Mouse (Mus musculus) large intestine, adult 2 months (tissue): Measurements from ENCODE around the gene Tmem108. TPM values are rescaled to one million over a fixed set of nuclear protein-coding genes. Genes with fewer than 3 reads are reported as not detected.

ENCODE experiments used
- DNase-seq: peaks from one replicate; pipeline ENCODE4 v3.0.0-alpha.2; 2012; ENCODE audit warnings: low read depth, low spot score
- WGBS: fragments of 180-500 bp; shearing (Covaris S2); methylation state at CpG from one replicate; pipeline ENCODE4 v1.1.7; 2018; 5-methylcytosine and 5-hydroxymethylcytosine counted together
- polyA plus RNA-seq: library from polyadenylated mRNA; depleted of rRNA; stranded (reverse); fragments of >200 nt; gene quantifications from 2 replicates; pipeline ENCODE4 v1.2.3, GENCODE M21; 2012

Gene Tmem108
- polyA plus RNA-seq, 1 experiment, result 0.74 TPM

DNA sequence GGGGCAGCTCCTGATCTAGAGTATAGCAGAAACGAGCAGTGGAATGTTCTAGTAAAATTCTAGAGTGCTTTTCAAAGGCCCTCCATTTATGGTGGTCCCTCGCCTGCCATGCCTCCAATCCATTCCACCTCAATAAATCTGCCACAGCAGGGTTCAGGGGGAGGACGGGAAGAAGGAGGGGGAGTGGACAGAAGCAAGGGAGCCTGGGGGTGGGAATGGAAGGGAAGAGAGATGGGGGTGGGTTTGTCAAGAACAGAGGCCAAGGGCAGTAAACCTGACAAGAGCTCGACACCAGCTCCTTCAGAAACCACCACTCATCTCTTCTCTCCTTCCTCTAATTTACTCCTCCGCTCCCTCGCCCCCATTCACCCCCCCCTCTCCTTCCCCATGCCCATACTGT lies 238.6 kb downstream of the Tmem108 start:
- no peak for DNase-seq
- 38% methylated on average over 6 of the region's 6 CpGs for WGBS

DNA sequence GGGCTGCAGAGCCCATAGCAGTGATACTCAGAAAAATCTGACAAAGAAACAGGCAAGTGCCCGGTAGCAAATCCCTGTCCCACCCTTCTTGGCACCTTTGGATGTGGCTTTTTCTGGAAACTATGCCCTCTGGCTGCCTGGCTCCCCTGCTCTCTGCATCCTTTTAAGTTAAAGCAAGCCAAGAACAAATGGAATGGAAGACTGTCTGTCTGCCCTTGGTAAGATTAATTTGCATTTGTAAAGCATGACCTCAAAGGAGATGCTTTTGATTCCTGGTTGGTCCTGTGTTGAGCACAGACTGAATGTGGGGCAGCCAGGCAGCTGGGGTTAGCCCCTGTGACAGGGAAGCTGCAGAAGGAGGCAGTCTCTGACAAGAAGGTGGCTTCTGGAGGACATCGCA lies 247.8 kb downstream of the Tmem108 start:
- no peak for DNase-seq
- WGBS, result 73% methylated on average over 2 of the region's 2 CpGs

DNA sequence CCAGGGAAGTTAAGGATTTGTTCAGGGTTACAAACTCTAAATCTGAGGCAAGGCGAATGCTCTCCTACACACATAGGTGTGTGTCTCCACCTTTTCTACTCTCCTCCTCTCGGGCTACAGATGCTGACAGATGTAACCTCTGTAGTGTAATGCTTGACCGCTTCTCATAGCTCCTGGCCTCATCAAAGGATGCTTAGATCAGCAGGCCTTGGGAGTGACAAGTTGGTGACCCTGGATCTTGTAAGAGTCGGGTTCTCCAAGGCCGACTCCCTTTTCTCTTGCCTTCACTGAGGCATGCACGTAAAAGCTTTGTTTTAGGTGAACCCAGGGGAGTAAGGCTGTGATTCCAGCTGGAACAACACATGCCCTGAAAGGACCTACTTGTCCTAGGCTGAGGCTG lies 249.4 kb downstream of the Tmem108 start:
- WGBS, result 77% methylated on average over 6 of the region's 6 CpGs
- no peak for DNase-seq

DNA sequence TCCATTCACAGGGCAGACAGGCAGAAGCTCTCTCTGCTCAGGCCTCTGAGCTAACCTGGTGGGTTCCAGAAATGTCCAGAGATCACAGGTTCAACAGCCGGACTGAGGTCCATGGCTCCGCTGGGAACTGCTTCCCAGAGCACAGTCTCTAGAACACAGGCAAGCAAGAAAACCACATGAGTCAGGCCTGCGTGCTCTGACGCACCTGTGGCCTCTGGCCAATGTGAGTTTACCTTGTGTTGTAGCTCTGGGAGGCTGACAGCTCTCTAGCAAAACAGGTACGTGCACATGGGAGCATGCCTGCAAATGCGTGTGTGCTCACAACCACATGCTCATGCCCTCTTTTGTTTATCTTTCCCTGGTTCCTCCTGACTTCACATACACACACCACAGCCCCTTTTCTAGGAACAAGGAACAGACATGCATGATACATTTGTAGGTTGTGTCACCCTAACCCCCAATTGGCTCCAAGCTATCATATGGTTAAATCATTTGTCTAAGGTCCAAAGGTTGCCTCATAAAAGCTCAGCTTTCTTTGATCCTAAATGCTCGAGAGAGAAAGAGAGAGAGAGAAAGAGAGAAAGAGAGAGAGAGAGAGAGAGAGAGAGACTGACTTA lies 254.6 kb downstream of the Tmem108 start:
- 31% methylated on average over 7 of the region's 7 CpGs for WGBS
- peak; percentile 44 for DNase-seq

DNA sequence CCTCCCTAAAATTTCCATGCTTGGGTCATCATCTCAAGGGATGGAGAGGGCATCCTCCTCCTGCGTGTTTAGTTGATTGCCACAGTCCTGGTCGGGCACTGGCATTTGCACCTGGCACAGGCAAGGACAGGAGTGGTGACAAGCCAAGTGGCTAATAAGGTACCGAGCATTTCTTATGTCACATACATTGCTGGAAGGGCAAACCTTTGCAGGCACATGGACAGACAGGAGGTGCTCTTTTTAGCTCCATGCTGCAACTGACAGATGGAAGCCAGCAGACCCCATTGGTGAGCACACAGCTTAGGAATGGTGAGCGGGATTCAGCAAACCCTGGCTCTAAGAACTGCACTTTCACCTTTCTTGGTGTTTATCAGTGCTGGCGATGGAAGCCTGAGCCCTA lies 256.6 kb downstream of the Tmem108 start:
- 57% methylated on average over 5 of the region's 5 CpGs for WGBS
- DNase-seq, result no peak

DNA sequence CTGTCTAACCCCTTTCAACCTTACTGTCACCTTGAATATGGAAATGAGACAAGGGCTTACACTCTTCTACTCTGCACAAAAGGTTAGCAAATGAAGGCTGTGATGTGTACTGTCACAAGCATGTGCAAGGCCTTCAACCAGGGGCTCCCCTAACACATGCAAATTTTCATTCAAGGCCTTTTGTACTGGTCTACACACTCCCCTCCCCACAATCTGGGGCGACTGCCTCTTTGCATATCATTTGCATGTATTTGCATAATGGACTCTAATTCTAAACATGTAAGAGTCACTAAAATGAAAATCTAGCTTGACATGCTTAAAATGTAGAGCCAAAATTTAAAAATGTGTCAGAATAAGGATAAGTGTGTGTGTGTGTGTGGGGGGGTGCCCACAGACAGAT lies 257.0 kb downstream of the Tmem108 start:
- WGBS, result 96% methylated on average over 1 of the region's 1 CpGs
- no peak for DNase-seq

DNA sequence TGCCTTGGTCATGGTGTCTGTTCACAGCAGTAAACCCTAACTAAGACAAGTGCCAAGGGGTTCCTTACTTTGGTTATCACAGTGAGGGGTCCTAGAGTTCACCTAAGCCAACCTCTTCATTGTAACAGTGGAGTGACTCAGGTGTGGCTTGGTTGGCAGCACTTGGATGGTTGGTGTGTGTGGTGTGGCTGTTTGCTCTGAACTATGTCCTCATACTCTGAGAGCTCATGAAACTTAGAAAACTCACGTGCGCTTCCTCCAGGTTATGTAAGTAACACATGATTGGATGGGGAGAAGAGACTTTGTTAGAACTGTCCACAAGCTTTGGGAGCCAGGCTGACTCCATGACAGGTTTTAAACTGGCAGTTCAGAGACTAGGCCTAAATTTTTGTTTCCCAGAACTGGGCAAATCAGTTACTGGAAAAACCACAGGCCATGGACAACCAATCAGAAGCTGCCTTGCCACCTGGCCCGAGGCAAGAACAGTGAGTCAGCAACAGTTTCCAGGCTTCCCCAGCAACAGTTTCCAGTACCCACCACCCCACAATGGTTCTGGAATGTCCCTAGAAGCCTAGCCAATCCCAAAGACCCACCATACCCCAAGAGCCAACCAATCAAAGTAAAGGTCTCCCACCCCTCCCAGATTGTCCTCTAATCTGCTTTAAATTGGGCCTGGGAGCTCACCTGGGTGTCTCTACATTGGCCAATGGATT lies 257.9 kb downstream of the Tmem108 start:
- WGBS, result 78% methylated on average over 3 of the region's 3 CpGs
- DNase-seq, result no peak

DNA sequence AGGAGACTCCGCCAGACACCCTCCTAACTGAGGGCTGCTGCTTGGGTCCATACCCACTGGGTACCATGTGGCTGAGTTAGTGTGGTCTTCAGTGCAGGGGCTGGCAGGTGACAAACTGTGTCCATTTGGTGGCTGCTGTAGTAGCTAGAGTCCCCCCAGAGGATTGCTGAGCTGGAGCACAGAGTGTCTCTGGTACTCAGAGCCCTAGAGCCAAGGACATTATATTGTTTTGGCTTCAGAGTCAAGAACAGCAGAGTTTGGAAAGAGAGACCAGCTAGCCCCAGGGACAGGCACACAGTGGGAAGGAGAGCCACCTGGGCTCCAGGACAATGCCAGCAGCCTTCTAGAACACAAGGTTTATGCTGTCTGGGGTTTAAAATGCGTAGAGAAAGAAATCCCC lies 259.0 kb downstream of the Tmem108 start:
- 97% methylated on average over 2 of the region's 2 CpGs for WGBS
- DNase-seq, result no peak

DNA sequence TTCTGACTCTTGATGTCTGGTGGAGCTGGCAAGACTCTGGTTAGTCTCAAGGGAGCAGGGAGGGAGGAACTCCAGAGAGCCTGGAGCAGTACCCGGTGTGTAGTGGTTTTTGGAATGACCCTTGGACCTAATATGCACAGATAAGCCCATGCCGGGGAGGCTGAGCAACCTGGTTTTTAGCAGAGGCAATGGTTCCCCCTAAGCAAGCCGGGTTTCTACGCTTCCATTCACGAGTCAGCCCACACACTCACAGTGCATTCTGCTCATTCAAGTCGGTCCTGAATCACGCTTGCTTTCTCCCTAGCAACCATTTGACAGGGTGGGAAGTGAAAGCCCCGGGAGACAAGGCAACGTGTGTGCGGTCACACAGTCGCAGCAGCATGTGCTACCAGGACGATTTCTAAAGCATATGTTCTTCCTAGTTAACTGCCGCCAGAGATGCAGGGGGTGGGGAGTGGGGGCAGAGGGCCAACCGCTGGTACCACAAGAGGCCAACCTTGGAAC lies 259.7 kb downstream of the Tmem108 start:
- WGBS, result 41% methylated on average over 14 of the region's 14 CpGs
- no peak for DNase-seq

DNA sequence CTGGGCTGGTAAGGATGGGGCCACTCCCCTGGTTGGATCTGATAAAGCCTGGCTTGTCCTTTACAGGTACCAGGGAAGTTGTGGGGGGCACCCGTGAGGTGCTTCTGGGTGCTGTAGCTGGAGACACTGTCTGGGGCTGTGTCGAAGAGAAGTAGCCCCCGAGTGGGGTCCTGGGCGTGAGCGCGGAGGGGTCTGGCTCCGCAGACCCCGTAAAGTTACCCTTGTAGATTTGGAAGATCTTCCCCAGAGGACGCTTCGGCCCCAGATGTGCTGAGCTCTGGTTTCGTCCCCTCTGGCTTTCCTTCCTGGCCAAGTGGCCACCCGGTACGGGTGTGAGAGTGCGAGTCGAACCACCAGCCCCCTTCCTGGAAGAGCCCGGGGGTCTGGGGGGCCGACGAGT lies 262.3 kb downstream of the Tmem108 start:
- 93% methylated on average over 18 of the region's 18 CpGs for WGBS

DNA sequence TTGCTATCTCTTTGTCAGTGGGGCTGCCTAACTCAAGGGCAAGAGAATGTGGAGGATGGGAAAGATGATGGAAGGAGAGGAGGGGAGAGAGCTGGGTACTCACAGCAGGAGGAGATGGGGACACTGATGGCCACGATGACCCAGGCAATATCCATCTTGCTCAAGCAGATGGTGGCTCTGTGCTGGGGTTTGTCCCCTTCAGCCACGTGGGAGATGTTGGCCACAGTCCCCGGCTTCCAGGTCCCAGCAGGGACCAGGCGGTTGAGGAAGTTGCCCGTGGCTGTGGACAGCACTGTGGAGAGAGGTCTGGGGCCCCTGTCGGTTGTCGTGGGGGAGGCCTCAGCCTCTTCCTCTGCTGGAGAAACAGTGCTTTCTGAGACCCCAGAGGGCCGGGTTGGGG lies 262.9 kb downstream of the Tmem108 start:
- no peak for DNase-seq
- 60% methylated on average over 8 of the region's 8 CpGs for WGBS

More for the DNA sequence above, 262.3 kb downstream of the Tmem108 start:
- no peak for DNase-seq

DNA sequence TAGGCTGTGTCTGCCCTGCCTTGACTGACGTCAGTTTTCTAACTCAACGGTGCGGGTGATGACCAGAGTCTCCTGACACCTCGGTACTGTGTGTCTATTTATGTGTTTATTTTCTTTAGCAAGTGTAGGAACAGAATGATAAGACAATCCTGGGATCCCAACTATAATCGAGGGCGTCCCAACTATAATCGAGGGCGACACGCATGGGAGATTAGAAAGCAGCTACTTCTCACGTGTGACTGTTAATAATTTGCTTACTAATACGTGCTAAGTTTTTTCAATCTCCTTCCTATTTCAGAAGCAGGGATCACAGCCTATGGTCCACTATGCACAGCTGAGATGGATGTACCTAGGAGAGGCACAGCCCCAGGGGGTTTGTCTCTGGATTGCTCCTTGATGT lies 266.2 kb downstream of the Tmem108 start:
- 80% methylated on average over 11 of the region's 11 CpGs for WGBS
- DNase-seq, result no peak

DNA sequence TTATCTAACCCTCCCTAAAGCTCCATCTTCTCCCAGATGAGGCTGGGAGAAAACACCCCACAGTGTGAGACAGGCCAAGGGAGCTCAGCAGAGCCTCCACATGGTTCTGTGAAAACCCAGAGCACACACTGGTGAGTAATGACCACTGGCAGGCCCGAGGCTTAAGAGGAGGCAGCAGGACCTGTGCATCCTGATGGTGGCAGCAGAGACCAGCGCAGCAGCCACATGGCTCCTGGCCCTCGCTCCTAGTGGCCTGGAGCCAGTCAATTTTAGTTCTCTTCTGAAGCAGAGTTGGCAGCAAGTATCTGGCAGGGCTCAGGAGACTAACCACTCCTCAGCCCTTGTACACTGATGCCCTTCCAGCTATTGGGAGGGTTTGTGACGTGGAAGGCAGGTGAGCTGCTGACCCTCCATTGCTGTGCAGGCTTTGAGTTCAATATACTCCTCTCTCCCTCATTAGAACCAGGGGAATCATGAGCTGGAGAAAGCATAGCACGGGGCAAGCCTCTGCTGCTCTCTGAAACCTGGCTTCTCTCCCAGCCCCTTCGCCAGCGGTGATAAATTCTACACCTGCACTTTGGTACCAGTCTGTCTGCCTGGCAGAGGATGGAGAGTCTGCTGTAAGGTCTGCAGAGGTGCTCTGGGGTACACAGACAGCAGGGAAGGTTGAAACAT lies 267.2 kb downstream of the Tmem108 start:
- peak; percentile 27 for DNase-seq

DNA sequence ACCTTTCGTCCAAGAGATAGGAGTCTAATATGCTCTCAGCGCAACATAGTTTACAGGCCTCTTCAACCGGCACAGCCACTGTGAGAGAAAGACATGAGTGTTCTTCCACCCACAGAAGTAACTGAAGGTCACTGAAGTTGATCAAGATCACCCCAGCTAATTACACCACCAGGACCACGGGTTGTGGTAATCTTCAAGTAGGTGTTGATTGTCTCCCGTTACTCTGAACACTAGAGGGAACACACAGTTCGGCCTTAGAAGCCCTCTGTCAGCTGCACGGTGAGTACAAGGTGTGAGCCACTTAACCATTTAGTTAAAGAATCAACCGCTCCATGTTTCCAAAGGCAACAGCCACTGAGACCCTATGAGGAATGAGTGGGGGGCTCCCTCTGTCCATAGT lies 269.7 kb downstream of the Tmem108 start:
- DNase-seq, result no peak
- WGBS, result 80% methylated on average over 8 of the region's 8 CpGs

More for the DNA sequence above, 267.2 kb downstream of the Tmem108 start:
- 18% methylated on average over 7 of the region's 7 CpGs for WGBS

DNA sequence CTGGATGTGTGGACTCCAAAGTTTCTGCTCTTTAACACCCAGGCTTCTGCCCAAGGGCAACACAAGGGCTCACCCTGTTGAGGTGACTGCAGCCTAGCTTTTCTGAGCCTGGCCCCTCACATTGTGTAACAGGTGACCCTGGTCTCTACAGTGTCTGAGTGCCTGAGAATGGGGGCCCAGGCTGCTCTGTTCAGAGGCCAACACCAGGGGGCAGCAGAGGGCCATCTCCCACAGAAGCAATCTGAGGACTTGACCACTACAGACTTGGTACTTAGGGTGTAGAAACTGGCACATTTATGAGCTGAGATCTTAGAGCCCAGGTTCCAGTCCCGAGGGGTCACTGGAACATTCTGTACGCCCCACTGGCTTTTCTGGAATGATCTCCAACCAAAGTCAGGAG lies 271.2 kb downstream of the Tmem108 start:
- WGBS, result 18% methylated on average over 2 of the region's 2 CpGs
- DNase-seq, result no peak

DNA sequence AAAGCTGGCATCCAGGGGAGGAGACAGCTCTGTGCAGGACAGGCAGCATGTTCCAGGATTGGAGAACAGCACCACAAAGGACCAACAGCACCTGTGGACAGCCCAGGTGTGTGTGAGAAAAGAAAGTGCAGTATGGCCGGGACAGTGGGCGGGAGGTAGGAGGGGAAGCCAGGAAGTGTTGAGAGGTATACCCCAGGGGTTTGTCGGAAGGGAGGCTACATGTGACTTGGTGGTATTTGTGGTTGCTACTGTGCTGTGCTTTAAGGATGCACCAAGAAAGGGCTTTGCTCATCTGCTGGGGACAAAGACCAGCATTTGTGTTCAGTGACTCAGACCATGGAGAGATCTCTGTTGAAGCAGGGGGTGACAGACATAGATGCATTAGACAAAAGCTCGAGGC lies 271.8 kb downstream of the Tmem108 start:
- no peak for DNase-seq

DNA sequence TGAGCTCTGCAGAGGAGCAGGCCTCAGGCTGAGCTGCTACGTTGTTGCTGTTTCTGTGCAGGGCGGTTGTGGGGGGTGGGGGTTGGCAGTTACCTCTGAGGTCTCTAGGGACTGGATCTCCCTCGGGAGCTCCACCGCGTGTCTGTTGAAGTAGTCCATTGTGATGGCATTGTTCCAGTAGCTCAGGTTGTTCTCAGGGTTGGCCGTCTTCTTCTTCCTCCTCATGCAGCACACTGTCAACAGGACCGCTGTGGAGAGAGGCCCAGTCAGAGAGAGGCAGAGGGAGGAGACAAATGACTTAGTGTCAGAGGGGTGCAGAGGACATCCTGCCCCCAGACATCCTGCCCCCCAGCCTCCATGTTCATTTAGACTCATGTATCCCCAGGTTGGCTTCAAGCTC lies 272.5 kb downstream of the Tmem108 start:
- DNase-seq, result no peak
- 52% methylated on average over 7 of the region's 7 CpGs for WGBS

More for the DNA sequence above, 271.8 kb downstream of the Tmem108 start:
- 75% methylated on average over 4 of the region's 4 CpGs for WGBS

DNA sequence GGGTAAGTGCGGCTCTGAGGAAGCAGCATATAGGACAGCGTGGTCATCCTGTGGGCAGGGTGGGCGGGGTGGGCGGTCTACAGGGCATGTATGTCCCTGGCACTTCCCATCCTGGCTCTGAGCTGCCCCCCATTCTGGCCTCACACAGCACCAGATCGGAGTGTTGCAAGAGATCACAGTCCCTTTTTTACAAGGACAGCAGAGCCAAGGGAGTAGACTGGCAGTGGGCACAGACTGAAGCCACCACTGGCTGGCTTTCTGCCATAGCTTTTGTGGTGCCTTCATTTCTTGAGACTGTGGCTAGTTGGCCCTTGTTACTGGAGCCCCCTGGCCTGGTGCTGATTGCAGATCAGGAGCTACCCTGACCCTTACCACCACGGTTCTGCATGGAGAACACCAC lies 275.4 kb downstream of the Tmem108 start:
- WGBS, result 78% methylated on average over 6 of the region's 6 CpGs

DNA sequence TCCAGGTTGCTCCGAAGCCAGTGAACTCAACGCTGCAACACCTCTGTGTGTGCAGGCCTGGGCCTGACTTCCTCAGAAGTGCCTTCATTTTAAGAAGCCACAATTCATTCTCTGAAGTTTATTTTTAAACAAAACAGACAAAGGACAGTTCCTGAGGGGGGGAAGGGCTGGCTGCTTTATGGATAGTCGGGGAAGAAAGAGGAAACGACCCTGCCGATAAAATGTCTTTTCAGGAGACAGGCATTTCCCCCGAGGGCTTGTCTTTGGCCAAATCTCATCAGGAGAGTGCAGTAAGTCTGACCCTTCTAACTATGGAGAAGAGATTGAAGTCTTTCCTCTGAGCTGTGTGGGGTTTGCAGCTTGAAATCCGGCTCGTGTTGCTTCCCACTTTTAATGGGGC lies 276.0 kb downstream of the Tmem108 start:
- 38% methylated on average over 8 of the region's 8 CpGs for WGBS
- no peak for DNase-seq

More for the DNA sequence above, 275.4 kb downstream of the Tmem108 start:
- DNase-seq, result no peak

DNA sequence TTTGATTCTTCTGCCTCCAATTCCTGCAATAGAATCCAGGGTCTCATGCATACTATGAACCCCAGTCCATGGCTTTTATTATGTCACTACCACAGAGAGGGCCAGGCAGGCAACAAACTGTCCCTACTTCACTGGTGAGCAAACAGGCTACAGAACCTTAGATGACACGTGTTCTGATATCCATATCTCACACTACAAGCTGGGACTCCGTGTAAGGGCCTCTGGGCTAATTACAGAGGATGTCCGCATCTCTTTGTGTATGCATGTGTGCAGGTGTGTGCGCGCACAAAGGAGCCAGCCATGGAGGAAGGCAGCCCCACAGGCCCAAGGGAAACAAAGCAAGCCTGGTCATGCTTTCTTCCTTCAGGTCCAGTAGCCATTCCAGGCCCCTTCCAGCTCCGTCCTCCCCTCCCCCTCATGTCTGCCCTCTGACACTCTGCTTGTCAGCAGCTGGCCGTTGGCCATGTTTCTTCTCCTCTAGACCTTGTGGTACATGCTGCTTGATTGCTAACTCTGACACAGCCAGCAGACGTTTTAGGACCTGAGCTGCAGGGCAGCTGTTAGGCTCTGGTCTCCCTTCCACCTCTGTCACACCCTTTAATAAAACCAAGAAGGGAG lies 280.9 kb downstream of the Tmem108 start:
- 56% methylated on average over 8 of the region's 8 CpGs for WGBS
- no peak for DNase-seq
